Mouse (Mus musculus) neural tube, embryonic 12.5 days (tissue): Measurements from ENCODE around the gene Otop2. TPM values are rescaled to one million over a fixed set of nuclear protein-coding genes. Genes with fewer than 3 reads are reported as not detected.

ENCODE experiments used
- ATAC-seq: fragments of 200-750 bp; cut with Nextera tagmentation; 2 replicates; pipeline ENCODE4 v1.8.0; 2017; ENCODE audit warnings: low read depth, mild to moderate bottlenecking, moderate TSS enrichment, moderate library complexity; ENCODE audit not compliant: low FRiP score
- H3K27ac ChIP-seq: fragments of 300-500 bp; sonication (generic); 2 replicates; pipeline ENCODE4 v1.5.1; 2016
- H3K27me3 ChIP-seq: fragments of 300-500 bp; sonication (generic); replicated peaks from 2 replicates; pipeline ENCODE4 v1.6.1; 2016; ENCODE audit warnings: mild to moderate bottlenecking
- H3K36me3 ChIP-seq: fragments of 300-500 bp; sonication (generic); 2 replicates; pipeline ENCODE4 v1.6.1; 2016; ENCODE audit warnings: mild to moderate bottlenecking
- H3K4me1 ChIP-seq: fragments of 300-500 bp; sonication (generic); 2 replicates; pipeline ENCODE4 v1.6.1; 2016
- H3K4me2 ChIP-seq: fragments of 300-500 bp; sonication (generic); replicated peaks from 2 replicates; pipeline ENCODE4 v1.6.1; 2016; ENCODE audit warnings: mild to moderate bottlenecking
- H3K4me3 ChIP-seq: fragments of 300-500 bp; sonication (generic); 2 replicates; pipeline ENCODE4 v1.5.1; 2016
- H3K9ac ChIP-seq: fragments of 300-500 bp; sonication (generic); 2 replicates; pipeline ENCODE4 v1.6.1; 2016; ENCODE audit warnings: mild to moderate bottlenecking
- H3K9me3 ChIP-seq: fragments of 300-500 bp; sonication (generic); 2 replicates; pipeline ENCODE4 v1.6.1; 2016; ENCODE audit warnings: mild to moderate bottlenecking
- WGBS: fragments of 180-500 bp; shearing (Covaris S2); methylation state at CpG from one replicate; pipeline ENCODE4 v1.1.7; 2016; 5-methylcytosine and 5-hydroxymethylcytosine counted together
- polyA plus RNA-seq: library from polyadenylated mRNA; unstranded; fragments of >200 nt; fragmentation: Nextera tagmentation; extraction: Ambion mirVana; gene quantifications from 2 replicates; pipeline ENCODE4 v1.2.1, GENCODE M21; 2016

The Otop2 gene
- not detected in 2 replicates for polyA plus RNA-seq

- no peak for ATAC-seq
- 11% methylated on average over 8 of the region's 8 CpGs for WGBS
- peaks cover 15% of the 10 kb centered on the region; the same call in 1 of the 2 replicates for H3K27me3 ChIP-seq
- no peaks in the 10 kb centered on the region for H3K36me3 ChIP-seq
- H3K27ac ChIP-seq, result no peak within 1 kb of the TSS
- no peak within 1 kb of the TSS for H3K4me3 ChIP-seq
- no peaks in the 10 kb centered on the region for H3K9me3 ChIP-seq
- peaks cover 15% of the 10 kb centered on the region for H3K4me1 ChIP-seq
- H3K9ac ChIP-seq, result no peak within 1 kb of the TSS
- H3K4me2 ChIP-seq, result no peak within 1 kb of the TSS
Measured at GRCm38 (mm10) chr11:115306863-115307262, at the start of gene Otop2. Gene Otop2 (plus strand): TSS chr11:115307163.

DNA sequence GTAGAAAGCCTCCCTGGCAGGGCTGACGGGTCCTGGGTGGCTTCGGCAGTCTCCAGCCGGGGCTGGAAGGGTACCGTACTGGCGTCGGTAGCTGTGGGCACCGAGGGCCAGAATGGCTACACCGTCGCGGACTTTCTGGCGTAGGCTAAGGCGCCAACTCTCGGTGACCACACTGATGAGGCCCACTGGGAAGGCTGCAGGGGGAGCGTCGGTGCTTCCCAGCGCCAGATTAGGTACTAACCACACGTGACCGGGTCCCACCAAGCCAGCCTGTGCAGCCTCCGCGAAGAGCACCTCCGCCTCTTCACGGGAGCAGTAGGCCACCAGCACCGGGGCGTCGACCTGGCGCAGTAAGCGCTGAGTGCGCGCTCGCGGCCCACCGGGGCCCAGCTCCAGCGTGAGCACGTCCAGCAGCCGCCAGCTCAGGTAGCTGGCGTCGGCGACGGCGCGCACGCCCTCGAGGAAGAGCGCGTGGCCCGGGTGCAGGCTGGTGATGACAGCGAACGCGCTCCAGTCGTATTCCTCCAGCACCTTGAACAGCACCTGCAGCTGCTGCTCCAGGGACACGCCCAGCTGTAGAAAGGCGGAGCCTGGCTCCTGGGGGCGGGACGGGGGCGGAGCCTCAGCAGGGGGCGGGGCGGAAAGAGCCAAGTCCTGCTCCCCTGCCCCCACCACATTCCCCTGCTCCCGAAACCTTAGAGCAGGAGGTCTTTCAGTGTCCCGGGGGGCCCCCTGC, 49.0 kb upstream of the Otop2 start:
- no peak for ATAC-seq
- no peak overlapping the region for H3K27ac ChIP-seq
- H3K4me3 ChIP-seq, result peak overlapping the region; percentile 11
- no peaks in the 10 kb centered on the region for H3K36me3 ChIP-seq
- peak overlapping the region; percentile 48 for H3K4me2 ChIP-seq
- 14% methylated on average over 59 of the region's 59 CpGs for WGBS
- no peak overlapping the region; the same call in 1 of the 2 replicates for H3K9ac ChIP-seq
- H3K9me3 ChIP-seq, result no peaks in the 10 kb centered on the region
- peaks cover 7% of the 10 kb centered on the region; the same call in 1 of the 2 replicates for H3K4me1 ChIP-seq
- peaks cover 87% of the 10 kb centered on the region for H3K27me3 ChIP-seq

- H3K4me2 ChIP-seq, result no peak overlapping the region
- no peak overlapping the region for H3K27ac ChIP-seq
- peaks cover 85% of the 10 kb centered on the region for H3K27me3 ChIP-seq
- no peak overlapping the region for H3K4me3 ChIP-seq
- no peak for ATAC-seq
- H3K36me3 ChIP-seq, result no peaks in the 10 kb centered on the region
- no peaks in the 10 kb centered on the region for H3K9me3 ChIP-seq
- 78% methylated on average over 4 of the region's 4 CpGs for WGBS
- H3K4me1 ChIP-seq, result peaks cover 7% of the 10 kb centered on the region; the same call in 1 of the 2 replicates
- H3K9ac ChIP-seq, result no peak overlapping the region
Measured at GRCm38 (mm10) chr11:115259134-115259533, 47.8 kb upstream of the Otop2 start.

- Histone ChIP-seq H3K9ac (no peak overlapping the region), H3K4me3 (no peak overlapping the region), H3K36me3 (peaks cover 3% of the 10 kb centered on the region; the same call in 1 of the 2 replicates), H3K4me1 (peaks cover 27% of the 10 kb centered on the region), H3K27ac (no peak overlapping the region), H3K9me3 (no peaks in the 10 kb centered on the region), H3K4me2 (no peak overlapping the region), H3K27me3 (peaks cover 93% of the 10 kb centered on the region)
- no peak for ATAC-seq
- WGBS, result 87% methylated on average over 11 of the region's 11 CpGs
Measured at GRCm38 (mm10) chr11:115262954-115263353, 44.0 kb upstream of the Otop2 start.

DNA sequence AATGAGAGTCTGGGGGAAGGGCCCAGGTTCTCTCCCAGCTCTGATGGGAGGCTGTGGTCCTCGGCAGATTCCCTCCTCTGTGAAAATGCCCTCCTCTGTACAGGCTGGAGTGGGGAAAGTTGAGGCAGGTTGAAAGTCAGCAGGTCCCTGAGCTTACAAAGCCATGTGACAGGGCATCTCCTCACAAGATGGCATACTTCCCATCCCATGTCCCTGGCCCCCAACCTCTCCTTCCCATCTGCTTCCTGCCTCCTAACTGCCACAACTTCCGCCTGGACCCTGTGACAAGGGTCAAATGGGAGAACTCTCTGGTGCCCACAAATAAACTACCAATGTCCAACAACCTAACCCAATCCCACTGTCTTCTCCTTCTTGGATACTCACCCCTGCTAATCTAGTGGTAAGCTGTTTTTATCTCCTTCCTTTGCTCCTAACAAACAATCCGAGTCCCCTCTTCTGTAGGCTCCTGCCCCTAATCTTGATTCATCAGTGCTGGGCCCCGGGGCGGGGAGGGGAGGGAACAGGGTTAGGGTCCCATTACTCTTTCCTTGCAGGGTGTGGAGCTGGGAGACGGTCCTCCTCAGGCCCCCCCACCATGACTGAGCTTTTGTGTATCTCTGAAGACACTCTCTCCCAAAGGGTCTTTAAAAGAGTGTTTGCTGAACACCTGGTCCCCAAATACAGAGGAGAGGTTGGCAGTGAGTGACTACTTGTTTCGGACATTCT, 42.7 kb upstream of the Otop2 start:
- H3K36me3 ChIP-seq, result peaks cover 17% of the 10 kb centered on the region; the same call in 1 of the 2 replicates
- no peak overlapping the region for H3K4me3 ChIP-seq
- H3K4me1 ChIP-seq, result peaks cover 24% of the 10 kb centered on the region
- no peak overlapping the region for H3K27ac ChIP-seq
- ATAC-seq, result no peak
- WGBS, result 70% methylated on average over 7 of the region's 7 CpGs
- H3K27me3 ChIP-seq, result peaks cover 93% of the 10 kb centered on the region
- no peak overlapping the region for H3K9ac ChIP-seq
- no peaks in the 10 kb centered on the region for H3K9me3 ChIP-seq
- no peak overlapping the region for H3K4me2 ChIP-seq

- H3K27ac ChIP-seq, result no peak overlapping the region
Measured at GRCm38 (mm10) chr11:115264862-115265668, 41.9 kb upstream of the Otop2 start.

GRCm38 (mm10) chr11:115265771-115266399, 41.1 kb upstream of the Otop2 start:
- 3% methylated on average over 20 of the region's 20 CpGs for WGBS
- no peak overlapping the region for H3K27ac ChIP-seq
- H3K4me2 ChIP-seq, result peak overlapping the region; percentile 65
- no peaks in the 10 kb centered on the region for H3K9me3 ChIP-seq
- peaks cover 20% of the 10 kb centered on the region; the same call in 1 of the 2 replicates for H3K36me3 ChIP-seq
- H3K27me3 ChIP-seq, result peaks cover 80% of the 10 kb centered on the region
- H3K9ac ChIP-seq, result no peak overlapping the region
- ATAC-seq, result no peak
- H3K4me3 ChIP-seq, result no peak overlapping the region; the same call in 1 of the 2 replicates
- peaks cover 24% of the 10 kb centered on the region for H3K4me1 ChIP-seq

More at GRCm38 (mm10) chr11:115264862-115265668, 41.9 kb upstream of the Otop2 start:
- H3K4me2 ChIP-seq, result peak overlapping the region; percentile 65
- 8% methylated on average over 39 of the region's 39 CpGs for WGBS
- H3K9ac ChIP-seq, result no peak overlapping the region
- H3K9me3 ChIP-seq, result no peaks in the 10 kb centered on the region
- H3K36me3 ChIP-seq, result peaks cover 20% of the 10 kb centered on the region; the same call in 1 of the 2 replicates
- peaks cover 88% of the 10 kb centered on the region for H3K27me3 ChIP-seq
- peaks cover 24% of the 10 kb centered on the region for H3K4me1 ChIP-seq
- no peak for ATAC-seq
- peak overlapping the region; percentile 18 for H3K4me3 ChIP-seq

- H3K27ac ChIP-seq, result no peak overlapping the region
- peaks cover 76% of the 10 kb centered on the region for H3K27me3 ChIP-seq
- H3K4me1 ChIP-seq, result peaks cover 24% of the 10 kb centered on the region
- peak overlapping the region; percentile 42; the same call in 1 of the 2 replicates for H3K9ac ChIP-seq
- H3K9me3 ChIP-seq, result no peaks in the 10 kb centered on the region
- peak overlapping the region; percentile 65 for H3K4me2 ChIP-seq
- peaks cover 20% of the 10 kb centered on the region; the same call in 1 of the 2 replicates for H3K36me3 ChIP-seq
- H3K4me3 ChIP-seq, result peak overlapping the region; percentile 32; the same call in 1 of the 2 replicates
- no peak for ATAC-seq
- 3% methylated on average over 22 of the region's 22 CpGs for WGBS
Measured at GRCm38 (mm10) chr11:115266400-115266778, 40.6 kb upstream of the Otop2 start.

GRCm38 (mm10) chr11:115267061-115267883, 39.7 kb upstream of the Otop2 start, which contains the start of gene Grin2c:
Gene Grin2c (minus strand): TSS chr11:115267243.
- Histone ChIP-seq H3K9ac (peak within 1 kb of the TSS; percentile 42), H3K4me3 (peak within 1 kb of the TSS; percentile 32), H3K36me3 (peaks cover 24% of the 10 kb centered on the region; the same call in 1 of the 2 replicates), H3K4me2 (peak within 1 kb of the TSS; percentile 65), H3K9me3 (no peaks in the 10 kb centered on the region), H3K27ac (no peak within 1 kb of the TSS), H3K4me1 (peaks cover 24% of the 10 kb centered on the region), H3K27me3 (peaks cover 72% of the 10 kb centered on the region)
- ATAC-seq, result no peak
- WGBS, result 5% methylated on average over 50 of the region's 50 CpGs

- no peak overlapping the region for H3K27ac ChIP-seq
- peaks cover 65% of the 10 kb centered on the region for H3K27me3 ChIP-seq
- no peak for ATAC-seq
- H3K9me3 ChIP-seq, result no peaks in the 10 kb centered on the region
- H3K36me3 ChIP-seq, result peaks cover 24% of the 10 kb centered on the region; the same call in 1 of the 2 replicates
- H3K4me3 ChIP-seq, result no peak overlapping the region
- no peak overlapping the region for H3K4me2 ChIP-seq
- no peak overlapping the region for H3K9ac ChIP-seq
- 59% methylated on average over 11 of the region's 11 CpGs for WGBS
- H3K4me1 ChIP-seq, result peaks cover 24% of the 10 kb centered on the region
Measured at GRCm38 (mm10) chr11:115267958-115268357, 39.0 kb upstream of the Otop2 start.
